Mouse (Mus musculus) heart, postnatal 14 days (tissue): ENCODE data around the gene Ceacam11. TPM values are rescaled to one million over a fixed set of nuclear protein-coding genes. Genes with fewer than 3 reads are reported as not detected.
"Not testable (repeated sequence)": the region's sequence is repeated elsewhere in the genome, so short reads cannot be mapped to it uniquely, and the experiment has no call there.

Experiments used
- DNase-seq, 2 experiments: peaks; one replicate each; pipeline ENCODE4 v3.0.0; 2021 to 2022
- intact Hi-C: fragments of 180-260 bp; cut with DNase I; formaldehyde crosslinking; loops from one replicate; pipeline ENCODE4 v1.15.1; 2025
- long read RNA-seq, 2 experiments: library from polyadenylated mRNA; stranded (forward); transcript quantifications; one replicate each; pipeline ENCODE4 v2.0.0; 2021
- microRNA-seq, 2 experiments: library from miRNA; unstranded; fragments of <30 nt; microRNA quantifications; one replicate each; pipeline ENCODE4 v1.2.0; 2021 to 2022
- total RNA-seq, 2 experiments: library from RNA; stranded (reverse); gene quantifications; 2 replicates each; pipeline ENCODE4 v1.2.3; 2021

Ceacam11 gene
- total RNA-seq: not detected
- long read RNA-seq, experiment 1: 0 reads
- long read RNA-seq, experiment 2: 0 reads

- intact Hi-C loops: no loop called here
- DNase-seq: no peak
Observed at GRCm38 (mm10) chr7:17971824-17972223, at the start of gene Ceacam11. Ceacam11 (plus strand) TSS chr7:17972124.

GRCm38 (mm10) chr7:18001131-18001530 lies 29.2 kb downstream of the Ceacam11 start:
- intact Hi-C loops, DNase-seq: not testable (repeated sequence)

GRCm38 (mm10) chr7:18009589-18009988 lies 37.7 kb downstream of the Ceacam11 start, which contains the start of gene Ceacam13:
Ceacam13 (plus strand) TSS chr7:18009889.
- intact Hi-C loops: no loop called here
- no peak for DNase-seq

Small RNA genes lying within 50 kb of the gene (microRNA-seq; reads per million reads assigned to microRNA genes)
- 0 reads per million in 2 experiments for gene Gm22414

Other genes starting within 250 kb of the Ceacam11 start
- gene Ceacam14, start 159.5 kb upstream of the Ceacam11 start, total RNA-seq: not detected
- gene Gm5155, start 100.4 kb upstream of the Ceacam11 start, total RNA-seq: not detected
- not detected for gene Ceacam13, start 37.8 kb downstream of the Ceacam11 start, total RNA-seq
- not detected for gene Ceacam12, start 93.8 kb downstream of the Ceacam11 start, total RNA-seq
- not detected for gene Igfl3, start 204.4 kb downstream of the Ceacam11 start, total RNA-seq